Mouse (Mus musculus) liver, embryonic 14.5 days (tissue): Measurements from ENCODE around the gene Iqce.

Experiments
- CTCF ChIP-seq: IDR thresholded peaks from 2 replicates; pipeline ENCODE4 v1.5.1; 2016; ENCODE audit warnings: antibody characterized with exemption, low read depth, control low read depth
- EP300 ChIP-seq: IDR thresholded peaks from 2 replicates; pipeline ENCODE4 v1.6.1; 2016; ENCODE audit warnings: antibody characterized with exemption, low read depth

- no peak for TF ChIP-seq CTCF
- TF ChIP-seq EP300, result no peak
Measured at GRCm38 (mm10) chr5:140701661-140702060, 517 bp downstream of the Iqce start.
